Mouse (Mus musculus): ENCODE measurements around the gene Sertad1. TPM values are rescaled to one million over a fixed set of nuclear protein-coding genes. Genes with fewer than 3 reads are reported as not detected.

Sertad1 gene
- 0.64 TPM for polyA plus RNA-seq (2014; fragmentation: Illumina TruSeq; extraction: RNeasy Lipid Tissue Mini Kit (QIAGEN cat#74804); ENCODE audit: low read depth, low replicate concordance)

DNA sequence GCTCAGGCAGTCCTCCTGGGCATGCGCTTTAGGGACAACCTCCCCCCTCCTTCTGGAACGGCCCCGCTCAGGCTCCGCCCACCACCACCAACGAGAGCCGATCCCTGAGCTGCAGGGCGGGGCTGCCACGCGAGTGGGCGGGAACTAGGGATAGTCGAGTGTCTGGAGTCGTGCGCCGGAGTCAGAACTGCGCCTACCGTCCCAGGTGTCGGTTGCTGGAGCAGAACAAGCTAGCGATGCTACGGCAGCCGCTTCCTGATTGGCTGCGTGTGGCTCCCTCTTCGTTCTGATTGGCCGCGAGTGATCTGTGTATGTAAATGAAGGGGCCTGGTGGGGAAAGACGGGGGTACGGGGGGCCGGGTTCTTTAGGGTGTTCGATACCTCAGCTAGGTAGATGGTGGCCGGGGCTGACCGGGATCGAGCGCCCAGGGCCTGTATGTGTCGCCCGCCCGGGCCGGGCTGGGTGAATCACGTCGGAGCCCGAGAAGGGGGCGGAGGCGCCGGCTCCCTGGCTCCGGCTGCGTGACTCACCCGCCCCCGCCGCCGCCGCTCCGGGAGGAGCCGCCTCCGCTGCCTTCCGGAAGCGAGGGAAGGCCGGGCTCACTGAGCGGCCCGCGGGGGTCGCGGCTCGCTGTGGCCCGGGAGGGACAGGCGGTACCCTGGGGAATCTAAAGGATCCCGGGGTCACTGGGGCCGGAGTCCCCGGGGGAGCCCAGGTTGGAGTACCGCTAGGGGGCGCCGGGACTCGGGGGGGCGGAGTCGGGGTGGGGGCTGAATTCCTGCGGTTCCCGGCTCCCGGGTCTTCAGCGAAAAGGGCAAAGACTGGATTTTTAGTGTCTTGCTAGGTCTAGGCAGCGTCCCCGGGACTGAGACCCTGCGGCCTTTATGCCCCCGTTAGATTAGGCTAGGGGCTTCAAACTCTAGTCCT lies at the start of gene Sertad1:
Sertad1 (plus strand) TSS at position 141 of the 928 bp plus-strand sequence.

DNA sequence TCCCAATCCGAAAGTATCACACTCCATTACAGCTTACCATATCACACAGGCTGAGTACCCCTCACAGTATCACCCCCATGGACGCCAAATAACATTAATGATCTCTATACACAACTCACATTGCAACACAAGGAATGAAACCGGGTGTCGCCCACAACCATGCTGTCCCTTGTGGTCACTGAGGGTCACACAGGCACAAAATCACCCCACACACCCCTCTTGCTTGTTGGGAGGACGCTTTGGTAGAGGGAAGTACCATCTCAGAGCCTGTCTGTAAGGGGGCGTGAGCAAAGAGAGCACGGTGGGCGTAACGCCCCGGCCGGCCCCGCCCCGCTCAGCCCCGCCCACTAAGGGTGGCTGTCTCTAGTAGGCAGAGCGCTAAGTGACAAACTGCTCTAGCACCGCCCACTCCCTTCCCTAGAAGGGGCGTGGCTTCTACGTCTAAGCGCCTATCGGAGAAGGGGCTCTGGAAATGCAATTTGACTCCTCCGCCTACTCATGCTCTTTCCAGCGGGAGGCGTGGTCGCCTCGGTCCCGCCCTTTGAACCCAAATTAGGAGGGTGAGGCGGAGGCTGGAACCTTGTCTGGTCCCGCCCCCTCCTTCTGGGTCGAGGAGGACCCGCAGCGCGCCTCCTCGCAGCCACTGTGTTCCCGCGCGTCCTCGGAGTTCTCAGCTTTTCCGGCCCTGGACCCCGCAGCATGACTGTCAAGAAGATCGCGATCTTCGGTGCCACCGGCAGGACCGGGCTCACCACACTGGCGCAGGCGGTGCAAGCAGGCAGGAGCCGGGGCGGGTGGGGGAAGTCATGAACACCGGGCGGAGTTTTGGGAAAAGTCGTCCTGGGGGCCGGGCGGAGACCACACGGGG lies 39.1 kb upstream of the Sertad1 start, which contains the start of the genes Sptbn4 and Blvrb:
Sptbn4 (minus strand) TSS at position 268 of the 868 bp plus-strand sequence.
Blvrb (plus strand) TSS at position 560 of the 868 bp plus-strand sequence.

DNA sequence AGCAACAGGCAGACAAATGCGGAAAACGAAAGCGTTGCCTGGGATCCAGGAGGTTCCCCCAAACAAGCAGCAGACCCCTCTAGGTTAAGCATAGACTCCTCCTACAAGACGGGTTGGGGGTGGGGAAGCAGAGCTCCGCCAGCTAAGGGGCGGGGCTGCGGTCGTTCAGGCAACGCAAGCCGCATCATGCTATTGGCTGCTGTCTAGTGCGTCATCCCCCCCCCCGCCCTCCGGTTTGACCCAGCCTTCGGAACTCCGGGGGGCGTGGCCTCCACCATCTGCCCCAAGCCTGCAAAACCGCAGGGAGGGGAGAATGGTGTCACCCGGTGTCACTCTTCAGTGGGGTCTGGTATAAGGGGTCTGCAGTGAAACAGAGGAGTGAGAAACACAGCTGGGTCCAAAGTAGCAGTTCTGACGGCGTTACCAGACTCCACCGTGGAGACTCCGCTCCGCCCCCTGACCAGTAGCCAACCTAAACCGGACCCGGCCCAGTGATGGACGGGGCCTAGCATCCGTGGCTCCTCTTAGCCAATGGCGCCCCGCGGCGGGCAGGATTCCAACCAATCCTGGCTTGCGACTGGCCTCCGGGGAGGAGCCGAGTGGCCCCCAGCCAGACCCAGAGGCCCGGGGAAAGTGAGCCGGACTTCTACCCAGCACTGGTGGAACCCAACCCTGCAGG lies 13.4 kb upstream of the Sertad1 start, which contains the start of gene Sertad3:
Sertad3 (plus strand) TSS at position 613 of the 679 bp plus-strand sequence.

DNA sequence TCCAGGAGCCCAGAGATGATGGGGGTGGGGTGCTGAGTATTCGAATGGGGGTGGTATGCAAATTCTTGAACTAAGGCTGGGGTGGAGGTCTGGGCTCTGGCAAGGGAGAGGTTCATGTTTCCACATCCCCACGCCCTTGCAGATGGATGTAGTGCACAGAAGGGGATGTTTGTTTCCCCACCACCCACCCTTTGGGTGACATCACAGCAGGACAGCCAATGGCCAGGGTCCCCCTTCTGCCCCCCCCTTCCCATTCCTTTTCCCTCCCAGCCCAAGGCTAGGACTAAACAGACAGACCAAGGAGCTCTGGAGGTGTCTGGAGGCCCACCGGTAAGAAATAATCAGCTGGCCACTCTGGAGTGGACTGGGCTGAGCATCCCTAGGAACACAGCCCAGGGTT lies 12.3 kb downstream of the Sertad1 start, which contains the start of gene Prx:
Prx (plus strand) TSS at position 289 of the 400 bp plus-strand sequence.

DNA sequence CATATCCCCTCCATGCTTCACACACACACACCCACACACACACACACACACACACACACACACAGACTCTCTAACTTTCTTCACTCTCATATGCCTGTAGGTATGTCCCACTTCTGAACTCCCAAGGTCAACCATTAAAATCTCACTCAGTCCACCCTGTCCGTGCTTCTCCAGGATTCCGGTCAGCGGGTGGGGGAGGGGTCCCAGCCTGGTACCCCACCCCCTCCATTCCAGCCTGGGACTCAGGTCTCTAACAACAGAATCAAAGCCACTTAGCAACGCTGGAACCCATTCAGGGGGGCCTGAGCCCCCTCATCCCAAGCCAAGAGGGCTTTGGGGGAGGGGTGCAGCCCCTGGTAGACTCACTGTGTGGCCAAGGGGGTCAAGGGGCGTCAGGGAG lies 36.3 kb downstream of the Sertad1 start, which contains the start of gene Hipk4:
Hipk4 (plus strand) TSS at position 301 of the 400 bp plus-strand sequence.

Other genes starting within 250 kb of the Sertad1 start
- 0.35 TPM for gene Numbl, start 228.5 kb upstream of the Sertad1 start, polyA plus RNA-seq (2014; fragmentation: Illumina TruSeq; extraction: RNeasy Lipid Tissue Mini Kit (QIAGEN cat#74804); ENCODE audit: low read depth, low replicate concordance)
- gene Ltbp4, start 149.2 kb upstream of the Sertad1 start, polyA plus RNA-seq (2014; fragmentation: Illumina TruSeq; extraction: RNeasy Lipid Tissue Mini Kit (QIAGEN cat#74804); ENCODE audit: low read depth, low replicate concordance), result 1.6 TPM
- 0.99 TPM for gene Shkbp1, start 130.9 kb upstream of the Sertad1 start, polyA plus RNA-seq (2014; fragmentation: Illumina TruSeq; extraction: RNeasy Lipid Tissue Mini Kit (QIAGEN cat#74804); ENCODE audit: low read depth, low replicate concordance)
- gene Gm20479, start 129.5 kb upstream of the Sertad1 start, polyA plus RNA-seq (2014; fragmentation: Illumina TruSeq; extraction: RNeasy Lipid Tissue Mini Kit (QIAGEN cat#74804); ENCODE audit: low read depth, low replicate concordance), result not detected
- gene Sptbn4, start 39.2 kb upstream of the Sertad1 start, polyA plus RNA-seq (2014; fragmentation: Illumina TruSeq; extraction: RNeasy Lipid Tissue Mini Kit (QIAGEN cat#74804); ENCODE audit: low read depth, low replicate concordance), result not detected
- 1.6 TPM for gene Blvrb, start 38.9 kb upstream of the Sertad1 start, polyA plus RNA-seq (2014; fragmentation: Illumina TruSeq; extraction: RNeasy Lipid Tissue Mini Kit (QIAGEN cat#74804); ENCODE audit: low read depth, low replicate concordance)
- 2.0 TPM for gene Sertad3, start 13.1 kb upstream of the Sertad1 start, polyA plus RNA-seq (2014; fragmentation: Illumina TruSeq; extraction: RNeasy Lipid Tissue Mini Kit (QIAGEN cat#74804); ENCODE audit: low read depth, low replicate concordance)
- gene Prx, start 12.4 kb downstream of the Sertad1 start, polyA plus RNA-seq (2014; fragmentation: Illumina TruSeq; extraction: RNeasy Lipid Tissue Mini Kit (QIAGEN cat#74804); ENCODE audit: low read depth, low replicate concordance), result not detected
- not detected for gene Hipk4, start 36.4 kb downstream of the Sertad1 start, polyA plus RNA-seq (2014; fragmentation: Illumina TruSeq; extraction: RNeasy Lipid Tissue Mini Kit (QIAGEN cat#74804); ENCODE audit: low read depth, low replicate concordance)
- 0.82 TPM for gene Pld3, start 66.3 kb downstream of the Sertad1 start, polyA plus RNA-seq (2014; fragmentation: Illumina TruSeq; extraction: RNeasy Lipid Tissue Mini Kit (QIAGEN cat#74804); ENCODE audit: low read depth, low replicate concordance)
- 2.3 TPM for gene 2310022A10Rik, start 66.3 kb downstream of the Sertad1 start, polyA plus RNA-seq (2014; fragmentation: Illumina TruSeq; extraction: RNeasy Lipid Tissue Mini Kit (QIAGEN cat#74804); ENCODE audit: low read depth, low replicate concordance)
- 29.2 TPM for gene Akt2, start 104.6 kb downstream of the Sertad1 start, polyA plus RNA-seq (2014; fragmentation: Illumina TruSeq; extraction: RNeasy Lipid Tissue Mini Kit (QIAGEN cat#74804); ENCODE audit: low read depth, low replicate concordance)
- gene Ttc9b, start 167.0 kb downstream of the Sertad1 start, polyA plus RNA-seq (2014; fragmentation: Illumina TruSeq; extraction: RNeasy Lipid Tissue Mini Kit (QIAGEN cat#74804); ENCODE audit: low read depth, low replicate concordance), result not detected
- gene Map3k10, start 187.7 kb downstream of the Sertad1 start, polyA plus RNA-seq (2014; fragmentation: Illumina TruSeq; extraction: RNeasy Lipid Tissue Mini Kit (QIAGEN cat#74804); ENCODE audit: low read depth, low replicate concordance), result 1.2 TPM
- 4.0 TPM for gene Zfp607b, start 202.4 kb downstream of the Sertad1 start, polyA plus RNA-seq (2014; fragmentation: Illumina TruSeq; extraction: RNeasy Lipid Tissue Mini Kit (QIAGEN cat#74804); ENCODE audit: low read depth, low replicate concordance)
- gene Zfp60, start 244.5 kb downstream of the Sertad1 start, polyA plus RNA-seq (2014; fragmentation: Illumina TruSeq; extraction: RNeasy Lipid Tissue Mini Kit (QIAGEN cat#74804); ENCODE audit: low read depth, low replicate concordance), result 34.3 TPM